Mouse (Mus musculus) spleen, adult 2 months (tissue): ENCODE results near the gene Klf6. TPM values are rescaled to one million over a fixed set of nuclear protein-coding genes. Genes with fewer than 3 reads are reported as not detected.

Source experiments
- DNase-seq, 2 experiments: peaks; one replicate each; pipeline versions ENCODE4 v3.0.0 to v3.0.0-alpha.2; 2012 to 2021; ENCODE audit warnings: low spot score in 2 of 2, low read depth in 1 of 2
- H3K27ac ChIP-seq: fragments of 200-500 bp; 2 replicates; pipeline ENCODE4 v1.5.1; 2012; ENCODE audit warnings: low read length, inconsistent platforms; ENCODE audit not compliant: insufficient read depth
- H3K27me3 ChIP-seq: fragments of 200-500 bp; 2 replicates; pipeline ENCODE4 v1.6.1; 2012; ENCODE audit warnings: mild to moderate bottlenecking, moderate library complexity, low read length, inconsistent platforms; ENCODE audit not compliant: control insufficient read depth, insufficient read depth
- H3K36me3 ChIP-seq: fragments of 200-500 bp; 2 replicates; pipeline ENCODE4 v1.6.1; 2012; ENCODE audit warnings: mild to moderate bottlenecking, low read length, inconsistent platforms; ENCODE audit not compliant: control insufficient read depth, insufficient read depth
- H3K4me1 ChIP-seq: fragments of 200-500 bp; 2 replicates; pipeline ENCODE4 v1.6.1; 2011; ENCODE audit warnings: inconsistent platforms; ENCODE audit not compliant: control insufficient read depth, insufficient read depth, insufficient read length
- H3K4me3 ChIP-seq: fragments of 200-500 bp; 2 replicates; pipeline ENCODE4 v1.5.1; 2011; ENCODE audit warnings: mild to moderate bottlenecking, inconsistent platforms; ENCODE audit not compliant: insufficient read depth, insufficient read length; ENCODE audit errors: extremely low read depth
- CTCF ChIP-seq: fragments of 200-500 bp; IDR thresholded peaks from 2 replicates; pipeline ENCODE4 v1.5.1; 2011; ENCODE audit warnings: mild to moderate bottlenecking, inconsistent platforms; ENCODE audit not compliant: insufficient read depth, insufficient read length, insufficient replicate concordance; ENCODE audit errors: extremely low read depth
- POLR2A ChIP-seq: fragments of 200-500 bp; IDR thresholded peaks from 2 replicates; pipeline ENCODE4 v1.6.1; 2011; ENCODE audit warnings: low read depth, low read length, inconsistent platforms
- WGBS: fragments of 180-500 bp; shearing (Covaris S2); methylation state at CpG from one replicate; pipeline ENCODE4 v1.1.7; 2018; 5-methylcytosine and 5-hydroxymethylcytosine counted together
- polyA plus RNA-seq: library from polyadenylated mRNA; depleted of rRNA; stranded (reverse); fragments of >200 nt; gene quantifications from 2 replicates; pipeline ENCODE4 v1.2.3, GENCODE M21; 2012

The Klf6 gene
- polyA plus RNA-seq, 1 experiment: 8.4 TPM

DNA sequence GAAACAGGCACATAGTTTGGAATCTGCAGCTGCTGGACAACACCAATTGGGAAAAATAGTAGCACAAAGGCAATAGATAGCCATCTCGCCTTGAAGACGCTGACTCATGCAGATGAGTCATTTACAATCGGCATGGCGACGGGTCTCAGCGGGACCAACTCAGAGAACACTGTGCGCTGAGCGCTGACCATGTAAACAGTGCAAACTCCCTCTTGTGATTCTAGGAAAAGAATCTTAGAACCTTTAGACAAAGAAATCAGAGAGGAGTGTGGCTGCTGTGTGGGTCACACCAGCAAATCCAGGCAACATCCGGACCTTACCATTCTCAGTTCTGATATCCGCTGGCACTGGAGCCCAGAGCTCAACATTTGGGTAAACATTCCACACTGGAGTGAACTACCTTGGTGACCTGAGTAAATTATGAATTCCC, 16.1 kb upstream of the Klf6 start:
- 45% methylated on average over 10 of the region's 10 CpGs for WGBS
- Histone ChIP-seq H3K4me1 (no peaks in the 10 kb centered on the region; the same call in 1 of the 2 replicates), H3K36me3 (no peaks in the 10 kb centered on the region), H3K4me3 (no peak overlapping the region; the same call in 1 of the 2 replicates), H3K27me3 (no peaks in the 10 kb centered on the region), H3K27ac (peak overlapping the region; percentile 54)
- no peak for DNase-seq
- no peak for TF ChIP-seq CTCF
- TF ChIP-seq POLR2A: no peak

DNA sequence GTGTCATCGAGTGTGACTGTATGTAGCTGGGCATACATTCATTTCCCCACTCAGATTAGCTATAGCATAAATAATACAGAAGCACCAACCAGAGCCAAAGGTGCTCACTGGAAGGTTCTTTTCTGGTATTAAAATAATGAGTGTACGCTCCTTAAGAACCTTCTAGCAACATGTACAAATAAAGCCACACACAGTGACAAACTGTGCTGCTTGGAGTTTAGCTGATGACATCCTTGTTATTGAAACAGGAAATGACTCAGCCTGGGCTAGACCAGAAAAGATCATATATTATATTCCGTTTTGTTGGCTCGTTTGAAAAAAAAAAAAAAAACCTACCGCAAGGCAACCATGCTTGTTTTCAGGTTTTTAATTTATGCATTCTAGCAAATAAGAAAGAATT, 15.7 kb upstream of the Klf6 start:
- DNase-seq: peak in 1 of 2 experiments; percentile 74
- peak overlapping the region; percentile 54; the same call in 1 of the 2 replicates for H3K27ac ChIP-seq
- H3K36me3 ChIP-seq: no peaks in the 10 kb centered on the region
- H3K4me1 ChIP-seq: no peaks in the 10 kb centered on the region; the same call in 1 of the 2 replicates
- TF ChIP-seq CTCF: no peak
- TF ChIP-seq POLR2A: no peak
- H3K4me3 ChIP-seq: no peak overlapping the region
- 12% methylated on average over 5 of the region's 5 CpGs for WGBS
- no peaks in the 10 kb centered on the region for H3K27me3 ChIP-seq

DNA sequence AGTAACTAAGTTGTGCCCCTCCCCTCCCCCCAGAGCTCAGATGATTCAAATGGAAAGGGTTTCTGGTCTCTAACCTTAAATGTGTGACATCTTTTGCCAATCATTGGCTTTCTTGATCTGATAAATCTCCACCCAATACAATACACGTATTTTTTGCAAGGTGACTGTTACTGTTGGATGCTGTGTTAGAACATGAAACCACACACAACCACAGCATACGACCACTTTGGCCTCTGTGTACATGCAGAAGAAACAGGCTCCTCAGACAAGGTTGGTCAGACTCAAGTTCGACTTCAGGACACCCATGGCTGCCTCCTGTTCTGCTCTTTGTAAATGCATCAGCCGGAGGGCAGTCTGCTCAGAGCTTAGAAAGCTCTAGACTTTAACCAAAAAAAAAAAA, 14.4 kb upstream of the Klf6 start:
- Histone ChIP-seq H3K27ac (no peak overlapping the region), H3K27me3 (no peaks in the 10 kb centered on the region), H3K4me1 (no peaks in the 10 kb centered on the region; the same call in 1 of the 2 replicates), H3K36me3 (no peaks in the 10 kb centered on the region), H3K4me3 (no peak overlapping the region)
- TF ChIP-seq POLR2A (no peak), CTCF (no peak)
- 56% methylated on average over 4 of the region's 4 CpGs for WGBS
- no peak for DNase-seq

GRCm38 (mm10) chr13:5847736-5848135, 13.5 kb upstream of the Klf6 start:
- DNase-seq: no peak
- no peaks in the 10 kb centered on the region for H3K27me3 ChIP-seq
- 61% methylated on average over 2 of the region's 2 CpGs for WGBS
- no peak for TF ChIP-seq CTCF
- no peak for TF ChIP-seq POLR2A
- no peak overlapping the region for H3K27ac ChIP-seq
- H3K4me1 ChIP-seq: no peaks in the 10 kb centered on the region; the same call in 1 of the 2 replicates
- H3K36me3 ChIP-seq: no peaks in the 10 kb centered on the region
- H3K4me3 ChIP-seq: no peak overlapping the region

GRCm38 (mm10) chr13:5860651-5861156, 578 bp upstream of the Klf6 start:
- H3K4me1 ChIP-seq: peaks cover 6% of the 10 kb centered on the region
- peak; percentile 50 to 60 for DNase-seq
- peaks cover 7% of the 10 kb centered on the region for H3K36me3 ChIP-seq

DNA sequence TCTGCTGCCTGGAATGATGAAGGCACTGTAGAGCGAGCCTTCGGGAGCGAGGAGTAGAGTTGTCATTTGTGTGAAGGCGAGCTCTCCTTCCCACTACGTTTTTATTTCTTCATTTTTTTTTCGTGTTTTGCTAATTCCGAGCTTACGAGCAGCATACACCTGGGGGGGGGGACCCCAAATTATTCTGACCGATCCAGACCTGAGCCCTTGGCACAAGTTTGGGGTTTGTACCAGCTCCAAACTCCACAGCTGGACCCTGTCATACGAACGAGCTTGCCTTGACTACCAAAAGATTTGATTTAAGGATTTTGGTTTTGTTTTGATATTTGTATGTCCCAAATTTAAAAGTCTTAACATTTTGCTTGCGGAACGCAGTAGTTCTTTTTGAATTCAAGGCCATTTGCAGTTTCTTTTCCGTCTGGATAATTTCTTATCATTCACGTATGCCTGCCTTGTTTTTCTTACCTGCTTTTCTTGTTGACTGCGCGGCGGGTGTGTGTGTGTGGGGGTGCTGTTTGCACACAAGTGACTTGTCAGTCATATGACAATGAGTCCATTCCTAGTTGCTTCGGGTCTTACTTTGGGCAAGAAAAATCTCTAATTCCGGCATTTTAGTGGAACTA, 832 bp downstream of the Klf6 start:
- no peaks in the 10 kb centered on the region for H3K27me3 ChIP-seq
- peak overlapping the region; percentile 82 for H3K4me3 ChIP-seq
- H3K4me1 ChIP-seq: peaks cover 6% of the 10 kb centered on the region
- TF ChIP-seq CTCF (no peak), POLR2A (no peak)
- under 1% methylated on average over 20 of the region's 20 CpGs for WGBS
- H3K27ac ChIP-seq: peak overlapping the region; percentile 93
- peaks cover 21% of the 10 kb centered on the region for H3K36me3 ChIP-seq
- DNase-seq: peak; percentile 57 to 60

More at GRCm38 (mm10) chr13:5860651-5861156, 578 bp upstream of the Klf6 start:
- H3K4me3 ChIP-seq: peak overlapping the region; percentile 70
- peak overlapping the region; percentile 99 for H3K27ac ChIP-seq
- no peaks in the 10 kb centered on the region for H3K27me3 ChIP-seq
- WGBS: under 1% methylated on average over 27 of the region's 27 CpGs
- peak; percentile 32; the same call in 1 of the 2 replicates for TF ChIP-seq CTCF
- no peak for TF ChIP-seq POLR2A
